Mouse (Mus musculus): Measurements from ENCODE around the gene Ythdf1.

The Ythdf1 gene

GRCm38 (mm10) chr2:180910928-180911327 is 9.8 kb downstream of the Ythdf1 start:
- DNase-seq (ENCODE audit: low spot score): no peak

GRCm38 (mm10) chr2:180905556-180906221 is 15.1 kb downstream of the Ythdf1 start:
- no peak for DNase-seq (ENCODE audit: low spot score)

GRCm38 (mm10) chr2:180904435-180905208 is 16.1 kb downstream of the Ythdf1 start:
- DNase-seq (ENCODE audit: low spot score): no peak

DNA sequence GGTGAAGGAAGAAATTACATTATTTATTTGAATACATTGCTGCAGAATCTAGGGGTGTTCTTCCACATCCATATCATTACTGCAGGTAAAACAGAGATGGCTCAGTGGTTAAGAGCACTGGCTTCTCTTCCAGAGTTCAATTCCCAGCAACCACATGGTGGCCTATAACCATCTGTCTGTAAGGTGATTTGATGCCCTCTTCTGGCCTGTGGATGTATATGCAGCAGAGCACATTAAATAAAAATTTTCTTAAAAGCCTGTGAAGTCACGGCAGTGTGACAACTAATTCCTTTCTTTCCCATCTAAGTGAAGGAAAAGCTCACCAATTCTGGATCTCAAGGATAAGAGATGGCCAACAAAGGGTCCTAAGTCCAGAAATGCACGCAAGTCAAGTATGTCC is 18.7 kb downstream of the Ythdf1 start:
- no peak for DNase-seq (ENCODE audit: low spot score)

- no peak for DNase-seq (ENCODE audit: low spot score)
These were observed 22.9 kb downstream of the Ythdf1 start for GRCm38 (mm10) chr2:180897857-180898256.

- no peak for DNase-seq (ENCODE audit: low spot score)
These were observed 23.7 kb downstream of the Ythdf1 start for GRCm38 (mm10) chr2:180896819-180897625.

DNA sequence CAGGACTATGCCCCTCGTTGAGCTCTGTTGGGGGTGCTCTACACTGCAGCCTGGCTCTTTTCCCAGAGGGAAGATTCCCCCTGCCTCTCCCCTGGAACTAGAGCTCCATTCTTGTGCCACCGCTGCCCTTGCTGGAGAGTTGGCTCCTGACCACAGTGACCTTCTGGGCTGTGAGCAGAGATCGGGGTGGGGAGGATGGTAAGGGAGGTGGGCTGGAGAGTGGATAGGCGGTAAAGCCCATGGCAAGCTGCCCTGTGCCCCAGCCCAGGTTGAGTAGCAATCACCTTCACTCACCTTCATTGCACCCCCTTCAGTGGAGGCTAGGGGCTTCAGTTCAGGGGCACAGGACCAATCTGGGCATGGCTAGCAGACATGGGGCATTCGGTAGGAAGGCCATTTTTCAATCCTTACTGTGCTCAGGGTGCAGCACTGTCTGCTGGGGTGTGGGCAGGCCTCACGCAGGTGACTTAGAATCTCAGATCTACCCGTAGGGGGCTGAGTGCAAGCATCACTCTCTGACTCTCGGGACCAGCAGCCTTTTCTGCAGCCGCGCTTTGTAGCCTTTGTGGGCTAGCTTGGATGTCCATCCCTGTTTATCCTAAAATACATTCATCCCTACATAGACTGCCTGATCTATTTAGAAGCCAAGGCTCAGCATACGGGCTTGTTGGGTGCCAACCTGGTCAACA is 24.8 kb downstream of the Ythdf1 start:
- no peak for DNase-seq (ENCODE audit: low spot score)

DNA sequence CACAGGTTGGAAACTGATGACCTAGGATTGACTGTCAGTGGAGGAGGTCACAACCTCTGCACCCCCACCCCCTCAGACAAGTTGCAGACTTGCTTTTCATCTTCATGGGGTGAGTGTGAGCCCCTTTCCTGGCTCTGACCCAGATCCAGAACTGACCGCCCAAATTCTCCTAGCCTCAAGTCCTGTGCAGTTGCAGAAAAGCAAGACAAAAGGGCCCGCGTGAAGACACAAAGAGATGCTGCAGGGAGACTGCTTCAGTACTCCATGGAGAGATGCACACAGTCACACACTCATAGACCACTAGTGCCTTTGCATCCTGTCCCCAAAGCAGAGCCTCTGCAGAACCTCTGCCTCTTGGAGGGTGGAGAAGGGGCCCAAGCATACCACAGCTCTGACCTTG is 25.4 kb downstream of the Ythdf1 start:
- no peak for DNase-seq (ENCODE audit: low spot score)

- peak; percentile 59 for DNase-seq (ENCODE audit: low spot score)
These were observed 26.0 kb downstream of the Ythdf1 start for GRCm38 (mm10) chr2:180894734-180895133.

- DNase-seq (ENCODE audit: low spot score): no peak
These were observed 26.6 kb downstream of the Ythdf1 start for GRCm38 (mm10) chr2:180894029-180894623.

DNA sequence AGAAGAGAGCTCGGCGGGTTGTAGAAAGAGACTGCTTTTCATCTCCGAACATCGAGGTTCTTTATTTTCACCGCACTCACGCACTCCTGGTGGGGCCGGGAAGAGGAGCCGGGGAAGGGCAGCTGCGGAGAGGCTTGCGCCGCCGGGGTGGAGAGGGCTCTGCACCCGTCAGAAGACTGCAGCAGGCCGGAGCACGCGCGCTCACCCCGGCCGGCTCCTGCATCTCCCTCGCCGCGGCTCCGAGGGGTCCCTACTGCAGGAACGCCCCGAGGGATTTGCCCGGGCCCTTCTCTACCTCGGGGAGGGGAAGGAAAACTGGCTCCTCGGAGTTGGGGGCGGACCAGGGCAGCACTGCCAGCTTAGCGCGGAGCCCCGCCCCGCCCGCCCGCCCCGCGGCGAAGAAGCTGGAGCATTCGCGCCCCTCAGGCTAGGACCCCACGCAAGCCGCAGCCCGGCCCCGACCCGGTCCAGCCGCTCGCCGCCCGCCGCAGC is 27.2 kb downstream of the Ythdf1 start:
- DNase-seq (ENCODE audit: low spot score): no peak

DNA sequence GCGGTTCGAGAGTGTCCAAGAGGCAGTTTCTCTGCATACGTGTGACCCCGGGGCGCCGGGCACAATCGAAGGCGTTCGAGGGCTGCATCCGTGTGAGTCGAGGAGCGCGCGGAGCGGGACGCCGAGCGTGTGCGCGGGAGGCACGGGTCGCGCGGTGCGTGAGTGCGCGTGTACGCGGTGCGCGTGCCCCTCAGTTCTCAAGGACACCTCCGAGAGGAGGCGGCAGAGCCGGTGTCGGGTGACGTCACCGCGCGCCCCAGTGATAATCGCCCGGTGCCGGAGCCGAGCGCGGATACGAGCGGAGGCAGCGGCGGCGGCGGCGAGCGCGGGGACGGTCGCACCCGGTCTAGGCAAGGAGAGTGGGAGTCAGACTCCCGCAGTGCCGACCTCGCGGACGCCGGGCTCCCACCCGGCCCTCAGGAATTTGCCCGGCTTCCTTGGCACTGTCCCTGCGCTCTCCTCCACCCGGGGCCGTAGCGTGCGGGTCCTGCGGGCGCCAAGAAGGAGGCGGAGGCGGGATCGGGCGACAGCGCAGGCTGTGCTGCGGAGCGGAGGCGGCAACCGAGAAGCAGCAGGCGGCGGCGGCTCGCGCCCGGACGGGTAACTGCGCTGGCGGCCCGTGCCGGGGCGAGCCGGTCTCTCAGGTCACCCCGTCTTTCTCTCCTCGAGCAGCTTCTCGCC is 27.8 kb downstream of the Ythdf1 start:
- DNase-seq (ENCODE audit: low spot score): no peak

GRCm38 (mm10) chr2:180891835-180892323 is 28.9 kb downstream of the Ythdf1 start:
- DNase-seq (ENCODE audit: low spot score): no peak

GRCm38 (mm10) chr2:180891075-180891834 is 29.5 kb downstream of the Ythdf1 start:
- DNase-seq (ENCODE audit: low spot score): no peak

- no peak for DNase-seq (ENCODE audit: low spot score)
These were observed 30.2 kb downstream of the Ythdf1 start for GRCm38 (mm10) chr2:180890422-180891074.

GRCm38 (mm10) chr2:180889921-180890280 is 30.8 kb downstream of the Ythdf1 start:
- no peak for DNase-seq (ENCODE audit: low spot score)

GRCm38 (mm10) chr2:180889271-180889920 is 31.4 kb downstream of the Ythdf1 start:
- DNase-seq (ENCODE audit: low spot score): no peak

GRCm38 (mm10) chr2:180885270-180885669 is 35.5 kb downstream of the Ythdf1 start:
- DNase-seq (ENCODE audit: low spot score): no peak

DNA sequence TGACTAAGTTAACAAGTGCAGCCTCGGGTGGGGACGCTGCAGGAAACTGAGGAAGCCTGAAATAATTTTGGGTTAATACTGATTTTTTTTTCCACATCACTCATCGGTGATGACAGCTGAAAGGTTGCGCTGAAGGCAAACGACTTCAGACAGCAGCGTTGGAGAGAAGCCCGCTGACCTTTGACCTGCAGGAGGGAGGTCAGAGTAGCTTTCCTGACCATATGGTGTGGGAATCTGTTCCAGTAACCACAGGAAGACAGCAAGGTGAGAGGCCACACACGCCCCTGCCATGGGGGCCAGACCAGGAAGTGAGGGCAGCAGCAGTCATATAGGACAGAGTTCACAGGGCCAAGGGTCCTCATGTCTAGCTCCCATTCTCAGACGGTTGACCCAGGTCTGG is 39.5 kb downstream of the Ythdf1 start:
- DNase-seq (ENCODE audit: low spot score): no peak
